19 mouse cellular contexts compared by ENCODE assay signal in the genomic region with DNA sequence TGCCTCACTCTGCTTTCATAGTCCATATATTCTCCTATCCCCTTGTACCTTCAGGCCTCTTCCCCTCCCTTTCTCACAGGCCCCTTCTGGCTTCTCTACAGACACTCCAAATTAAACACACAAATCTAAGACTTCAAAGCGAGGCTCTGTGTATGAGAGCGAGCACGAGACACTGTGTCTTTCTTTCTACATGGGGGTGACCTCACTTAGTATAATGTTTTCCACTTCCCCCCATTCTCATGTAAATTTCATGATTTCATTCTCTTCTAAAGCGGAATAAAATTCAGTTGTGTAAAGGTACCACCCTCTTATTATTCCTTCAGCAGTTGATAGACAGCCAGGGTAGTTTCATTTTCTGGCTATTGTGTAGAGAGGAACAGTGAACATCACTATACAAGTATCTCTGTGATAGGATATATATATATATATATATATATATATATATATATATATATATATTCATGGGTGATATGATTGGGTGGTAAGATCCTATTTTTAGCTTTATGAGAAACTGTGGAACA. TPM values are rescaled to one million over a fixed set of nuclear protein-coding genes. Genes with fewer than 3 reads are reported as not detected.
"Had no signal": no experiment of that assay in that cellular context is flagged by ENCODE, and none has a peak within 500 bp of the region (broad histone marks: within the 10 kb centered on the region; RNA-seq: fewer than 3 reads in every experiment).

No protein-coding gene starts in this region.

- H3K4me1 ChIP-seq: lung, embryonic 15.5 days; megakaryocyte, embryonic 14.5 days; neural tube, embryonic 12.5 days; stomach, embryonic 15.5 days had no signal

- H3K27ac ChIP-seq: lung, embryonic 15.5 days; macrophage; midbrain, embryonic 12.5 days; neural tube, embryonic 12.5 days; stomach, embryonic 15.5 days; stomach, postnatal 0 days had no signal

- H3K9me3 ChIP-seq: lung, embryonic 15.5 days; megakaryocyte, embryonic 14.5 days; midbrain, embryonic 12.5 days; neural tube, embryonic 12.5 days; stomach, embryonic 15.5 days had no signal

- H3K36me3 ChIP-seq: lung, embryonic 15.5 days; midbrain, embryonic 12.5 days; neural tube, embryonic 12.5 days; stomach, embryonic 15.5 days had no signal

- H3K4me3 ChIP-seq: lung, embryonic 15.5 days; megakaryocyte, embryonic 14.5 days; midbrain, embryonic 12.5 days; neural tube, embryonic 12.5 days; stomach, embryonic 15.5 days had no signal

- H3K4me2 ChIP-seq: lung, embryonic 15.5 days; midbrain, embryonic 12.5 days; neural tube, embryonic 12.5 days; stomach, embryonic 15.5 days had no signal

- H3K9ac ChIP-seq: liver, postnatal 0 days; lung, embryonic 15.5 days; midbrain, embryonic 12.5 days; neural tube, embryonic 12.5 days; stomach, embryonic 15.5 days had no signal

- DNase-seq: liver, postnatal 0 days; lung, adult 2 months; lung, postnatal 14 days; lung, postnatal 36 days; midbrain, embryonic 14.5 days; right cerebral cortex, postnatal 14 days; thymus, adult 2 months; thymus, postnatal 25 days; thymus, postnatal 4 days had no signal

- ATAC-seq: liver, postnatal 0 days; lung, postnatal 0 days; midbrain, embryonic 16.5 days had no signal

- H3K27me3 ChIP-seq: lung, embryonic 15.5 days; midbrain, embryonic 12.5 days; neural tube, embryonic 12.5 days had no signal

RNA-seq across cellular contexts. Expression of a gene that starts 21.1 kb away (rescaled TPM):
- total RNA-seq: monocyte, adult 5-6 weeks had no signal
- polyA plus RNA-seq: macrophage had no signal
